Mouse (Mus musculus) heart, adult 2 months (tissue): ENCODE results near the gene Rnase1. TPM values are rescaled to one million over a fixed set of nuclear protein-coding genes. Genes with fewer than 3 reads are reported as not detected.

ENCODE experiments used
- DNase-seq, 2 experiments: peaks; one replicate each; pipeline ENCODE4 v3.0.0; 2021
- H3K27ac ChIP-seq: fragments of 200-600 bp; 2 replicates; pipeline ENCODE4 v1.8.1; 2022
- H3K27me3 ChIP-seq: fragments of 200-500 bp; 2 replicates; pipeline ENCODE4 v1.6.1; 2012; ENCODE audit warnings: mild to moderate bottlenecking, low read length, inconsistent platforms, mixed read lengths; ENCODE audit not compliant: control insufficient read depth, insufficient read depth
- H3K36me3 ChIP-seq: fragments of 200-500 bp; 2 replicates; pipeline ENCODE4 v1.6.1; 2012; ENCODE audit warnings: low read length, inconsistent platforms; ENCODE audit not compliant: control insufficient read depth, insufficient read depth
- H3K4me1 ChIP-seq: fragments of 200-500 bp; 2 replicates; pipeline ENCODE4 v1.6.1; 2011; ENCODE audit warnings: low read length; ENCODE audit not compliant: control insufficient read depth, insufficient read depth
- H3K4me3 ChIP-seq: fragments of 200-600 bp; 2 replicates; pipeline ENCODE4 v1.8.1; 2022
- H3K79me2 ChIP-seq: fragments of 200-500 bp; replicated peaks from 2 replicates; pipeline ENCODE4 v1.6.1; 2012; ENCODE audit warnings: mild to moderate bottlenecking, inconsistent platforms, low read length, moderate library complexity, mixed read lengths; ENCODE audit not compliant: control insufficient read depth, insufficient read depth
- H3K9ac ChIP-seq: fragments of 200-500 bp; 2 replicates; pipeline ENCODE4 v1.6.1; 2012; ENCODE audit warnings: low read depth, mild to moderate bottlenecking, control low read depth, inconsistent platforms, low read length, mixed read lengths
- CTCF ChIP-seq: fragments of 200-600 bp; IDR thresholded peaks from 2 replicates; pipeline ENCODE4 v1.8.1; 2022; ENCODE audit warnings: antibody characterized with exemption, mild to moderate bottlenecking, moderate library complexity
- EP300 ChIP-seq: fragments of 200-500 bp; IDR thresholded peaks from 2 replicates; pipeline ENCODE4 v1.6.1; 2011; ENCODE audit warnings: low read depth, low read length, control low read depth; ENCODE audit not compliant: insufficient read depth
- POLR2A ChIP-seq: fragments of 200-500 bp; IDR thresholded peaks from 2 replicates; pipeline ENCODE4 v1.6.1; 2011; ENCODE audit warnings: mild to moderate bottlenecking, low read depth, low read length, control low read depth; ENCODE audit not compliant: insufficient read depth
- WGBS: fragments of 180-500 bp; shearing (Covaris S2); methylation state at CpG from one replicate; pipeline ENCODE4 v1.1.7; 2018; 5-methylcytosine and 5-hydroxymethylcytosine counted together
- intact Hi-C: fragments of 180-260 bp; cut with DNase I; formaldehyde crosslinking; loops from one replicate; pipeline ENCODE4 v1.15.1; 2025
- polyA plus RNA-seq: library from polyadenylated mRNA; depleted of rRNA; stranded (reverse); fragments of >200 nt; gene quantifications from 2 replicates; pipeline ENCODE4 v1.2.3, GENCODE M21; 2012
- total RNA-seq, 2 experiments: library from RNA; stranded (reverse); gene quantifications; 2 replicates each; pipeline ENCODE4 v1.2.3; 2021

The Rnase1 gene
- total and polyA plus RNA-seq, 3 experiments = 0.42 to 0.84 (median 0.76) TPM

GRCm38 (mm10) chr14:51156056-51156735 is 9.6 kb upstream of the Rnase1 start:
- no peaks in the 10 kb centered on the region for H3K79me2 ChIP-seq
- no peaks in the 10 kb centered on the region for H3K4me1 ChIP-seq
- intact Hi-C loops = no loop called here
- no peak for DNase-seq
- H3K9ac ChIP-seq = no peak overlapping the region
- 88% methylated on average over 5 of the region's 5 CpGs for WGBS
- H3K27ac ChIP-seq = no peak overlapping the region
- H3K4me3 ChIP-seq = no peak overlapping the region
- TF ChIP-seq EP300 (no peak), CTCF (no peak), POLR2A (no peak)
- H3K27me3 ChIP-seq = no peaks in the 10 kb centered on the region
- H3K36me3 ChIP-seq = no peaks in the 10 kb centered on the region

GRCm38 (mm10) chr14:51152249-51152870 is 5.8 kb upstream of the Rnase1 start:
- H3K36me3 ChIP-seq = no peaks in the 10 kb centered on the region
- no peaks in the 10 kb centered on the region for H3K4me1 ChIP-seq
- H3K27ac ChIP-seq = no peak overlapping the region
- H3K27me3 ChIP-seq = no peaks in the 10 kb centered on the region
- intact Hi-C loops = no loop called here
- DNase-seq = no peak
- H3K79me2 ChIP-seq = no peaks in the 10 kb centered on the region
- no peak overlapping the region for H3K4me3 ChIP-seq
- no peak overlapping the region for H3K9ac ChIP-seq
- WGBS = 55% methylated on average over 5 of the region's 5 CpGs
- TF ChIP-seq EP300 (no peak), POLR2A (no peak), CTCF (no peak)

- Histone ChIP-seq H3K4me1 (peaks cover 1% of the 10 kb centered on the region; the same call in 1 of the 2 replicates), H3K27me3 (no peaks in the 10 kb centered on the region), H3K9ac (no peak overlapping the region), H3K36me3 (no peaks in the 10 kb centered on the region; the same call in 1 of the 2 replicates), H3K79me2 (no peaks in the 10 kb centered on the region), H3K4me3 (no peak overlapping the region), H3K27ac (no peak overlapping the region)
- DNase-seq = no peak
- intact Hi-C loops = no loop called here
- 81% methylated on average over 3 of the region's 3 CpGs for WGBS
- no peak for TF ChIP-seq CTCF
- TF ChIP-seq EP300 = no peak
- TF ChIP-seq POLR2A = no peak
Observed at GRCm38 (mm10) chr14:51150206-51150831, 3.7 kb upstream of the Rnase1 start.

GRCm38 (mm10) chr14:51149164-51149563 is 2.6 kb upstream of the Rnase1 start:
- Histone ChIP-seq H3K27ac (no peak overlapping the region), H3K9ac (no peak overlapping the region), H3K36me3 (no peaks in the 10 kb centered on the region; the same call in 1 of the 2 replicates), H3K27me3 (no peaks in the 10 kb centered on the region), H3K79me2 (no peaks in the 10 kb centered on the region), H3K4me1 (peaks cover 1% of the 10 kb centered on the region; the same call in 1 of the 2 replicates), H3K4me3 (no peak overlapping the region)
- 74% methylated on average over 5 of the region's 5 CpGs for WGBS
- intact Hi-C loops = no loop called here
- no peak for DNase-seq
- no peak for TF ChIP-seq EP300
- TF ChIP-seq POLR2A = no peak
- TF ChIP-seq CTCF = no peak

- no peak overlapping the region for H3K27ac ChIP-seq
- no peaks in the 10 kb centered on the region for H3K79me2 ChIP-seq
- no peak for DNase-seq
- H3K36me3 ChIP-seq = no peaks in the 10 kb centered on the region; the same call in 1 of the 2 replicates
- 58% methylated on average over 3 of the region's 3 CpGs for WGBS
- H3K27me3 ChIP-seq = no peaks in the 10 kb centered on the region
- H3K4me1 ChIP-seq = peaks cover 1% of the 10 kb centered on the region; the same call in 1 of the 2 replicates
- intact Hi-C loops = no loop called here
- H3K9ac ChIP-seq = no peak overlapping the region
- TF ChIP-seq EP300 (no peak), CTCF (no peak), POLR2A (no peak)
- no peak overlapping the region for H3K4me3 ChIP-seq
Observed at GRCm38 (mm10) chr14:51148006-51148405, 1.4 kb upstream of the Rnase1 start.
